Comparison of ENCODE assay signal across 9 mouse cellular contexts in genomic region chr1:184853922-184854321, GRCm38 (mm10). TPM values are rescaled to one million over a fixed set of nuclear protein-coding genes. Genes with fewer than 3 reads are reported as not detected.
DNase-seq lines count a peak whose midpoint lies in the region; ATAC-seq and TF ChIP-seq lines count a peak whose summit lies in the region.
"Had no signal": no experiment of that assay in that cellular context is flagged by ENCODE, and none has a peak within 500 bp of the region (broad histone marks: within the 10 kb centered on the region; RNA-seq: fewer than 3 reads in every experiment).

No protein-coding gene starts in this region.

- no peaks in the 10 kb centered on the region for H3K9me3 ChIP-seq in embryonic facial prominence, embryonic 15.5 days (replicated peaks)
- H3K9me3 ChIP-seq in heart, embryonic 15.5 days (replicated peaks): no peaks in the 10 kb centered on the region
- H3K9me3 ChIP-seq in liver, embryonic 16.5 days (replicated peaks; ENCODE audit: control insufficient read depth, low read length): no peaks in the 10 kb centered on the region

- 17% methylated on average over 3 of the region's 3 CpGs for WGBS in liver, adult 2 months
- whole genome bisulfite sequencing in embryonic facial prominence, embryonic 15.5 days: 51% methylated on average over 3 of the region's 3 CpGs
- WGBS in heart, embryonic 15.5 days: 42% methylated on average over 3 of the region's 3 CpGs
- WGBS in liver, embryonic 16.5 days (ENCODE audit: insufficient replicate concordance): 17% methylated on average over 3 of the region's 3 CpGs

- no peaks in the 10 kb centered on the region for H3K27me3 ChIP-seq in liver, adult 2 months (ENCODE audit: control insufficient read depth, insufficient read depth, low read length)
- peaks cover 6% of the 10 kb centered on the region; the same call in 1 of the 2 replicates for H3K27me3 ChIP-seq in embryonic facial prominence, embryonic 15.5 days
- no peaks in the 10 kb centered on the region for H3K27me3 ChIP-seq in heart, embryonic 15.5 days
- H3K27me3 ChIP-seq in liver, embryonic 16.5 days (ENCODE audit: control insufficient read depth, insufficient read depth, low read depth, low read length): no peaks in the 10 kb centered on the region

- no peak overlapping the region for H3K4me2 ChIP-seq in embryonic facial prominence, embryonic 15.5 days (replicated peaks)
- H3K4me2 ChIP-seq in heart, embryonic 15.5 days: peak overlapping the region; percentile 54
- peak overlapping the region; percentile 47; the same call in 1 of the 2 replicates for H3K4me2 ChIP-seq in liver, embryonic 16.5 days (ENCODE audit: low read depth, low read length)

- no peak for DNase-seq in liver, adult 2 months (ENCODE audit: extremely low read depth, low read depth, low spot score)
- no peak for DNase-seq in liver
- DNase-seq in frontal cortex, adult 2 months (ENCODE audit: extremely low spot score in 1 of 2, low spot score in 1 of 2): no peak
- no peak for DNase-seq in testis, postnatal 10 days (ENCODE audit: low spot score)

- peaks cover 18% of the 10 kb centered on the region for H3K4me1 ChIP-seq in liver, adult 2 months (ENCODE audit: control insufficient read depth, insufficient read depth, low read length)
- peaks cover 27% of the 10 kb centered on the region for H3K4me1 ChIP-seq in embryonic facial prominence, embryonic 15.5 days
- H3K4me1 ChIP-seq in heart, embryonic 15.5 days (replicated peaks): peaks cover 19% of the 10 kb centered on the region
- H3K4me1 ChIP-seq in liver, embryonic 16.5 days (ENCODE audit: control insufficient read depth, low read depth, low read length): peaks cover 24% of the 10 kb centered on the region

- no peaks in the 10 kb centered on the region for H3K36me3 ChIP-seq in liver, adult 2 months (ENCODE audit: control insufficient read depth, insufficient read depth, low read length)
- no peaks in the 10 kb centered on the region for H3K36me3 ChIP-seq in embryonic facial prominence, embryonic 15.5 days
- no peaks in the 10 kb centered on the region for H3K36me3 ChIP-seq in heart, embryonic 15.5 days
- no peaks in the 10 kb centered on the region for H3K36me3 ChIP-seq in liver, embryonic 16.5 days (ENCODE audit: control insufficient read depth, insufficient read depth)

- TF ChIP-seq CTCF in liver, adult 2 months (IDR thresholded peaks at IDR 0.05; ENCODE audit: low read depth, low read length): no peak

- H3K79me2 ChIP-seq in liver, adult 2 months (ENCODE audit: control insufficient read depth, insufficient read depth, low read length): no peaks in the 10 kb centered on the region; the same call in 1 of the 2 replicates

- TF ChIP-seq POLR2A in liver, adult 2 months (IDR thresholded peaks at IDR 0.05; ENCODE audit: extremely low read depth, insufficient read depth, low read length): no peak

- no peak overlapping the region for H3K9ac ChIP-seq in liver, adult 2 months (ENCODE audit: low read depth, low read length)
- H3K9ac ChIP-seq in embryonic facial prominence, embryonic 15.5 days: no peak overlapping the region
- no peak overlapping the region for H3K9ac ChIP-seq in heart, embryonic 15.5 days
- H3K9ac ChIP-seq in liver, embryonic 16.5 days (ENCODE audit: low read depth, low read length): no peak overlapping the region; the same call in 1 of the 2 replicates

- no peak overlapping the region for H3K4me3 ChIP-seq in liver, adult 2 months (ENCODE audit: insufficient read depth, low read depth, low read length)
- H3K4me3 ChIP-seq in embryonic facial prominence, embryonic 15.5 days (replicated peaks): no peak overlapping the region
- H3K4me3 ChIP-seq in heart, embryonic 15.5 days: no peak overlapping the region
- no peak overlapping the region for H3K4me3 ChIP-seq in liver, embryonic 16.5 days (ENCODE audit: low read depth, low read length)

- no peak for ATAC-seq in embryonic facial prominence, embryonic 15.5 days (ENCODE audit: insufficient number of reproducible peaks, low FRiP score, low TSS enrichment, low read depth)
- ATAC-seq in heart, embryonic 15.5 days (replicated peaks; ENCODE audit: insufficient number of reproducible peaks, insufficient read depth, low FRiP score, low read depth): 0 out of 2 replicates have a peak, but pooled peaks have one; percentile 45
- ATAC-seq in liver, embryonic 16.5 days (ENCODE audit: low read depth): no peak

- H3K27ac ChIP-seq in liver, adult 2 months (replicated peaks; ENCODE audit: insufficient read depth, low read depth, low read length): peak overlapping the region; percentile 51
- H3K27ac ChIP-seq in embryonic facial prominence, embryonic 15.5 days (replicated peaks): 0 out of 2 replicates have a peak overlapping the region, but pooled peaks have one; percentile 14
- peak overlapping the region; percentile 74 for H3K27ac ChIP-seq in heart, embryonic 15.5 days
- H3K27ac ChIP-seq in liver, embryonic 16.5 days (ENCODE audit: low read length): peak overlapping the region; percentile 84

RNA-seq across cellular contexts. Expression of gene Marc2, which starts 7.7 kb away (rescaled TPM):
- 563 and 653 TPM in 2 replicates for total RNA-seq in liver, adult 2 months (2014; rRNA removed)
- 365 and 397 TPM in 2 replicates for polyA plus RNA-seq in liver, adult 2 months (2012; rRNA removed)
- polyA plus RNA-seq in embryonic facial prominence, embryonic 15.5 days (2015; fragmentation: Nextera tagmentation; extraction: Ambion mirVana): 191 and 202 TPM in 2 replicates
- polyA plus RNA-seq in heart, embryonic 15.5 days (2015; fragmentation: Nextera tagmentation; extraction: Ambion mirVana): 115 and 120 TPM in 2 replicates
- polyA plus RNA-seq in liver, embryonic 16.5 days (2015; fragmentation: Nextera tagmentation; extraction: Ambion mirVana): 222 and 226 TPM in 2 replicates
- polyA plus RNA-seq in frontal cortex, adult 2 months (2012; rRNA removed): 85.6 and 95.2 TPM in 2 replicates

RNA-seq across cellular contexts. Expression of gene C130074G19Rik, which starts 29.1 kb away (rescaled TPM):
- 84.6 and 88.6 TPM in 2 replicates for total RNA-seq in liver, adult 2 months (2014; rRNA removed)
- polyA plus RNA-seq in liver, adult 2 months (2012; rRNA removed): 56.3 and 68.3 TPM in 2 replicates
- 1.6 and 2.5 TPM in 2 replicates for polyA plus RNA-seq in embryonic facial prominence, embryonic 15.5 days (2015; fragmentation: Nextera tagmentation; extraction: Ambion mirVana)
- 0.93 and 1.4 TPM in 2 replicates for polyA plus RNA-seq in heart, embryonic 15.5 days (2015; fragmentation: Nextera tagmentation; extraction: Ambion mirVana)
- polyA plus RNA-seq in liver, embryonic 16.5 days (2015; fragmentation: Nextera tagmentation; extraction: Ambion mirVana): 1.9 and 2.0 TPM in 2 replicates
- 34.0 and 34.3 TPM in 2 replicates for polyA plus RNA-seq in frontal cortex, adult 2 months (2012; rRNA removed)
- total RNA-seq: megakaryocyte-erythroid progenitor cell, adult 5-6 weeks had no signal

RNA-seq across cellular contexts. Expression of gene Marc1, which starts 42.8 kb away (rescaled TPM):
- total RNA-seq in liver, adult 2 months (2014; rRNA removed): 345 and 386 TPM in 2 replicates
- 395 and 462 TPM in 2 replicates for polyA plus RNA-seq in liver, adult 2 months (2012; rRNA removed)
- polyA plus RNA-seq in embryonic facial prominence, embryonic 15.5 days (2015; fragmentation: Nextera tagmentation; extraction: Ambion mirVana): 0.16 and 0.24 TPM in 2 replicates
- 0.39 TPM in 1 of 2 replicates, not detected in the other for polyA plus RNA-seq in heart, embryonic 15.5 days (2015; fragmentation: Nextera tagmentation; extraction: Ambion mirVana)
- polyA plus RNA-seq in liver, embryonic 16.5 days (2015; fragmentation: Nextera tagmentation; extraction: Ambion mirVana): 42.6 and 42.9 TPM in 2 replicates
- 0.08 and 0.14 TPM in 2 replicates for polyA plus RNA-seq in frontal cortex, adult 2 months (2012; rRNA removed)
- total RNA-seq: megakaryocyte-erythroid progenitor cell, adult 5-6 weeks had no signal
- polyA plus RNA-seq: forebrain, embryonic 14.5 days had no signal

Comparison
In these comparisons a context has a peak if more than half of its experiments do, and no peak if none do; other contexts are left out.
1. H3K27ac ChIP-seq: peak in every context shown above with its lines; median percentile 84 in liver, embryonic 16.5 days; 74 in heart, embryonic 15.5 days; 51 in liver, adult 2 months; 14 in embryonic facial prominence, embryonic 15.5 days.
2. RNA of gene Marc1, which starts 42.8 kb away (polyA plus RNA-seq): 395 to 462 TPM in liver, adult 2 months and 42.6 to 42.9 TPM in liver, embryonic 16.5 days; 0.16 to 0.24 TPM in embryonic facial prominence, embryonic 15.5 days, 0.08 to 0.14 TPM in frontal cortex, adult 2 months and 0.39 TPM in heart, embryonic 15.5 days; every median in the first group is over 10 times any median in the second.